Mouse (Mus musculus): ENCODE measurements around the gene Kcnn1.

- TF ChIP-seq POLR2AphosphoS2 (IDR thresholded peaks at IDR 0.05; ENCODE audit: insufficient read length, low read depth) (no peak), TCF12 (IDR thresholded peaks at IDR 0.05; ENCODE audit: insufficient read depth, poor library complexity, severe bottlenecking) (no peak), POLR2A (IDR thresholded peaks at IDR 0.05; ENCODE audit: insufficient read length, low read depth) (no peak), MYOD1 (IDR thresholded peaks at IDR 0.05; ENCODE audit: control insufficient read depth in 1 of 3, insufficient read length in 2 of 3, low read depth in 2 of 3) (no peak), USF1 (IDR thresholded peaks at IDR 0.05; ENCODE audit: low read depth) (no peak), TCF3 (IDR thresholded peaks at IDR 0.05; ENCODE audit: insufficient read length, low read depth) (no peak), SRF (IDR thresholded peaks at IDR 0.05; ENCODE audit: control insufficient read depth, insufficient read length, low read depth) (no peak), MAX (IDR thresholded peaks at IDR 0.05; ENCODE audit: low read depth) (no peak), MYOG (IDR thresholded peaks at IDR 0.05; ENCODE audit: control insufficient read depth in 1 of 3, insufficient read depth in 1 of 3, insufficient read length in 2 of 3, low read depth in 2 of 3) (no peak), E2F4 (IDR thresholded peaks at IDR 0.05; ENCODE audit: insufficient read depth) (no peak), REST (IDR thresholded peaks at IDR 0.05; ENCODE audit: insufficient read depth, insufficient read length) (no peak)
Observed at GRCm38 (mm10) chr8:70831517-70831916, 31.5 kb downstream of the Kcnn1 start.
